Mouse (Mus musculus) midbrain, embryonic 14.5 days (tissue): ENCODE measurements around the gene Cript. TPM values are rescaled to one million over a fixed set of nuclear protein-coding genes. Genes with fewer than 3 reads are reported as not detected.

Experiments used
- ATAC-seq: fragments of 200-750 bp; cut with Nextera tagmentation; 2 replicates; pipeline ENCODE4 v1.8.0; 2017; ENCODE audit warnings: moderate number of reproducible peaks, moderate library complexity; ENCODE audit not compliant: low FRiP score, low TSS enrichment
- DNase-seq: peaks from one replicate; pipeline ENCODE4 v3.0.0-alpha.2; 2015
- H3K27ac ChIP-seq: fragments of 300-500 bp; sonication (generic); replicated peaks from 2 replicates; pipeline ENCODE4 v1.5.1; 2014; ENCODE audit warnings: mild to moderate bottlenecking, low read depth, low read length, moderate library complexity
- H3K27me3 ChIP-seq: fragments of 300-500 bp; sonication (generic); 2 replicates; pipeline ENCODE4 v1.6.1; 2014; ENCODE audit warnings: low read length, control low read depth, mixed read lengths; ENCODE audit not compliant: control insufficient read depth, insufficient read depth
- H3K36me3 ChIP-seq: fragments of 300-500 bp; sonication (generic); 2 replicates; pipeline ENCODE4 v1.6.1; 2014; ENCODE audit warnings: low read length, control low read depth; ENCODE audit not compliant: control insufficient read depth, insufficient read depth
- H3K4me1 ChIP-seq: fragments of 300-500 bp; sonication (generic); 2 replicates; pipeline ENCODE4 v1.6.1; 2014; ENCODE audit warnings: mild to moderate bottlenecking, antibody characterized with exemption, low read length, control low read depth; ENCODE audit not compliant: control insufficient read depth, insufficient read depth
- H3K4me2 ChIP-seq: fragments of 300-500 bp; sonication (generic); 2 replicates; pipeline ENCODE4 v1.6.1; 2014; ENCODE audit warnings: mild to moderate bottlenecking, low read length, moderate library complexity
- H3K4me3 ChIP-seq: fragments of 300-500 bp; sonication (generic); replicated peaks from 2 replicates; pipeline ENCODE4 v1.5.1; 2014; ENCODE audit warnings: low read depth, low read length
- H3K9ac ChIP-seq: fragments of 300-500 bp; sonication (generic); replicated peaks from 2 replicates; pipeline ENCODE4 v1.6.1; 2014; ENCODE audit warnings: mild to moderate bottlenecking, low read length, moderate library complexity
- H3K9me3 ChIP-seq: fragments of 300-500 bp; sonication (generic); 2 replicates; pipeline ENCODE4 v1.6.1; 2016; ENCODE audit warnings: low read length, control low read depth, mixed read lengths; ENCODE audit not compliant: control insufficient read depth
- WGBS: fragments of 180-500 bp; shearing (Covaris S2); extraction: QIAGEN DNeasy Blood & Tissue Kit; methylation state at CpG from one replicate; pipeline ENCODE4 v1.1.7; 2014; 5-methylcytosine and 5-hydroxymethylcytosine counted together
- polyA plus RNA-seq: library from polyadenylated mRNA; unstranded; fragments of >200 nt; fragmentation: Nextera tagmentation; extraction: Ambion mirVana; gene quantifications from 2 replicates; pipeline ENCODE4 v1.2.1, GENCODE M21; 2014

The Cript gene
- polyA plus RNA-seq, 1 experiment from 2014 or later = 249 TPM

DNA sequence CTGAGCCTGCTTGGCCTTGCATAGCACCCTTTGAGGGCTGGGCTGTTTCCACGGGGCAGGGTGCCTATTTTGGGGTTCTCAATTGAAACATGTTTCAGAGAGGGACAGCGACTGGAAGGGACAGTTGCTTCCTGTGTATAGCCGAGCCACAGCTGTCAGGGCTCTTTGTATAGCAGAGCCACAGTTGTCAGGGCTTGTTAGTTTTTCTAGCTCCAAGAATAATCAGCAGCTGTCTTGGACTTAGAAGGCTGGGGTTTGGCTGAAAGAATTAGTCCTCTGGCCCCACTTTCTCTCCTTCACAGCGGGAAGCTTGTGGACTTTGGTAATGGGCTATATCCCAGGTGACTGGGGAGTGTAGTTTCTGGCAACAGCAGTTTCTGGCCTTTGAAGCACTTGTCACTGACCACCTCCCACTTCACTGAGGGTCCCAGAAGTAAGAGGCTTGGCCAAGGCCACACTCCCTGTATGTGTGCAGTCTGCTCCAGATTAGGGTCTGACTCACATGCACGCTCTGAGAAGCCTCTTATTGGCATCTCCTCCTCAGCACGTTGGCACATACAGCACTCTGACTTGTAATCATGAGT is 36.7 kb upstream of the Cript start:
- no peaks in the 10 kb centered on the region for H3K27me3 ChIP-seq
- H3K4me3 ChIP-seq = no peak overlapping the region
- peak; percentile 76 for ATAC-seq
- no peak overlapping the region for H3K27ac ChIP-seq
- DNase-seq = peak; percentile 51
- H3K9me3 ChIP-seq = no peaks in the 10 kb centered on the region
- no peak overlapping the region for H3K9ac ChIP-seq
- H3K4me2 ChIP-seq = no peak overlapping the region
- peaks cover 12% of the 10 kb centered on the region for H3K4me1 ChIP-seq
- H3K36me3 ChIP-seq = no peaks in the 10 kb centered on the region
- 21% methylated on average over 6 of the region's 6 CpGs for WGBS

GRCm38 (mm10) chr17:86991306-86991705 is 34.0 kb upstream of the Cript start:
- ATAC-seq (no peak), DNase-seq (no peak)
- Histone ChIP-seq H3K36me3 (no peaks in the 10 kb centered on the region), H3K4me1 (peaks cover 8% of the 10 kb centered on the region), H3K27ac (no peak overlapping the region), H3K27me3 (no peaks in the 10 kb centered on the region), H3K9ac (no peak overlapping the region), H3K9me3 (no peaks in the 10 kb centered on the region), H3K4me3 (no peak overlapping the region), H3K4me2 (no peak overlapping the region)
- 93% methylated on average over 8 of the region's 8 CpGs for WGBS

- no peak overlapping the region for H3K4me3 ChIP-seq
- peaks cover 7% of the 10 kb centered on the region for H3K36me3 ChIP-seq
- ATAC-seq (no peak), DNase-seq (no peak)
- no peak overlapping the region for H3K27ac ChIP-seq
- H3K27me3 ChIP-seq = no peaks in the 10 kb centered on the region
- H3K4me1 ChIP-seq = no peaks in the 10 kb centered on the region
- WGBS = 94% methylated on average over 6 of the region's 6 CpGs
- H3K9me3 ChIP-seq = no peaks in the 10 kb centered on the region
- no peak overlapping the region for H3K9ac ChIP-seq
- H3K4me2 ChIP-seq = no peak overlapping the region
Observed at GRCm38 (mm10) chr17:86997323-86997722, 28.0 kb upstream of the Cript start.

DNA sequence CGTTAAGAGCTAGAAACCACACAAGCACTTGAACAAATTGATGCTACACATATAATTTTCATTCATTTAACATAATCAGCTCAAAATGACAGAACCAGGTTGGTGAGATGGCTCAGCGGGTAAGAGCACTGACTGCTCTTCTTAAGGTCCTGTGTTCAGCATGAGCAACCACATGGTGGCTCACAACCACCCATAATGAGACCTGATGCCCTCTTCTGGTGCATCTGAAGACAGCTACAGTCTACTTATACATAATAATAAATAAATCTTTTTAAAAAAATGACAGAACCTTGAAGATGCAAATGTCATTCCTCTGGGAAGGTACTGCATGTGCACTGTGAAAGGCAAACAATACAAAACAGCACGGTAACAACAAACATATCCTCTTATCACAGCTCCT is 16.4 kb upstream of the Cript start:
- Histone ChIP-seq H3K4me2 (no peak overlapping the region), H3K36me3 (peaks cover 8% of the 10 kb centered on the region; the same call in 1 of the 2 replicates), H3K4me3 (no peak overlapping the region), H3K9ac (no peak overlapping the region), H3K27me3 (no peaks in the 10 kb centered on the region), H3K27ac (no peak overlapping the region), H3K4me1 (no peaks in the 10 kb centered on the region), H3K9me3 (no peaks in the 10 kb centered on the region)
- WGBS = 90% methylated on average over 3 of the region's 3 CpGs
- DNase-seq = no peak
- ATAC-seq = no peak

- H3K9me3 ChIP-seq = no peaks in the 10 kb centered on the region
- H3K36me3 ChIP-seq = peaks cover 12% of the 10 kb centered on the region; the same call in 1 of the 2 replicates
- no peaks in the 10 kb centered on the region for H3K27me3 ChIP-seq
- DNase-seq = peak; percentile 12
- WGBS = 86% methylated on average over 13 of the region's 13 CpGs
- no peak overlapping the region for H3K4me2 ChIP-seq
- no peaks in the 10 kb centered on the region for H3K4me1 ChIP-seq
- H3K27ac ChIP-seq = no peak overlapping the region
- no peak overlapping the region for H3K4me3 ChIP-seq
- ATAC-seq = no peak
- H3K9ac ChIP-seq = no peak overlapping the region
Observed at GRCm38 (mm10) chr17:87011301-87012019, 13.9 kb upstream of the Cript start.

GRCm38 (mm10) chr17:87019692-87020091 is 5.7 kb upstream of the Cript start:
- H3K9ac ChIP-seq = no peak overlapping the region
- no peak overlapping the region for H3K27ac ChIP-seq
- ATAC-seq (no peak), DNase-seq (no peak)
- H3K9me3 ChIP-seq = no peaks in the 10 kb centered on the region
- H3K27me3 ChIP-seq = no peaks in the 10 kb centered on the region
- H3K4me2 ChIP-seq = no peak overlapping the region
- peaks cover 27% of the 10 kb centered on the region for H3K36me3 ChIP-seq
- no peak overlapping the region for H3K4me3 ChIP-seq
- WGBS = 90% methylated on average over 5 of the region's 5 CpGs
- 0 out of 2 replicates have a peak, but pooled peaks cover 2% of the 10 kb centered on the region for H3K4me1 ChIP-seq

DNA sequence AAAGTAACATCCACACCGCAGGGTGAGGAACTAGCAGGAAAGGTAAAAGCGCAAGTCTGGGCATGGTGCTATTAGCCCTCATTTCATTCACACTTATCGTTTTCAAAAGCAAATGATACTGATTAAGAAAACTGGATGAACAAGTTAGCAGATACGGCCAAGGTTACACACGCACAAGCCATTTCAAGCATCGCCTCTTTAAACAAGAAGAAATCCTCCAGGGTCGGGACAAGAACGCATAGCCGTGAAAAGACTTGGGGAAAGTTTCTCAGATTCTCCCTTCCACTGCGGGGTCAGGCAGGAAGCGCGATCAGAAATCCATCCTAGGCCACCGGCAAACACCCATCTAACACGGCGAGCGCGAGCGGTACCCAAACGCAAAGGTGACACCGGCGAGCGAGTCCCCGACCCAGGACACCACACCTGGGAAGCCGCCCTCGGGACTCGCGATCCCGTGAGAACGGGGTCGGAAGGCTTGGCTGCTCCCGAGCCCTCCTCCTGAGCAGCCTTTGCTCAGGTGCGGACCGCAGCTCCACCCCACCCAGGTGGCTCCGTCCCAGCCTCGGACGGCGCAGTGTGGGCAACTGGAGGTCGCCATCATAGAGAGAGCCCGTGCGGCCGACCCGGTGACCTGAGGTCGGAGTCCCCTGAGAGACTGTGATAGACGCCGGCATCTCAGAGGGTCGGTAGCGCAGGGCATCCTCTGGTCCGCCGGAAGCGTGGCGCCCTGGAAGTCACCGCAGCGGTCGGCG is 683 bp upstream of the Cript start:
- Histone ChIP-seq H3K4me1 (peaks cover 14% of the 10 kb centered on the region), H3K27ac (no peak overlapping the region), H3K4me2 (peak overlapping the region; percentile 89), H3K9me3 (no peaks in the 10 kb centered on the region), H3K4me3 (peak overlapping the region; percentile 86), H3K36me3 (peaks cover 21% of the 10 kb centered on the region), H3K27me3 (no peaks in the 10 kb centered on the region), H3K9ac (peak overlapping the region; percentile 74)
- DNase-seq (peak; percentile 37), ATAC-seq (peak; percentile 79; the same call in 1 of the 2 replicates)
- under 1% methylated on average over 55 of the region's 55 CpGs for WGBS

- Histone ChIP-seq H3K4me1 (no peaks in the 10 kb centered on the region), H3K9me3 (no peaks in the 10 kb centered on the region), H3K9ac (no peak overlapping the region), H3K36me3 (peaks cover 47% of the 10 kb centered on the region), H3K27ac (no peak overlapping the region), H3K4me2 (no peak overlapping the region), H3K4me3 (no peak overlapping the region), H3K27me3 (no peaks in the 10 kb centered on the region)
- DNase-seq = peak; percentile 74
- 66% methylated on average over 10 of the region's 10 CpGs for WGBS
- no peak for ATAC-seq
Observed at GRCm38 (mm10) chr17:87036141-87037073, 11.1 kb downstream of the Cript start.
